Mouse (Mus musculus): ENCODE measurements around the gene Mansc1. TPM values are rescaled to one million over a fixed set of nuclear protein-coding genes. Genes with fewer than 3 reads are reported as not detected.

Mansc1 gene
- total RNA-seq, 4 experiments from 2014 or later = 13.4 to 18.7 (median 14.5) TPM

Other genes with a start within 250 kb of the Mansc1 start
- not detected for gene Bcl2l14, start 236.2 kb downstream of the Mansc1 start, total RNA-seq (2022)
- 10 to 100 TPM; 45.9 to 47.0 (median 46.4) TPM for gene Lrp6, start 65.5 kb downstream of the Mansc1 start, total RNA-seq (2022)
- gene Borcs5, start 7.0 kb upstream of the Mansc1 start, total RNA-seq (2022) = 10 to 100 TPM; 36.1 to 41.5 (median 38.2) TPM
- 10 to 100 TPM in 3 of 4 experiments, 1 to 10 TPM in 1; 9.9 to 16.3 (median 14.0) TPM for gene Dusp16, start 160.1 kb upstream of the Mansc1 start, total RNA-seq (2022)
- 10 to 100 TPM; 39.0 to 45.3 (median 42.1) TPM for gene Crebl2, start 197.7 kb upstream of the Mansc1 start, total RNA-seq (2022)